Mouse (Mus musculus) embryonic facial prominence, embryonic 15.5 days (tissue): Measurements from ENCODE around the gene Zfpm1. TPM values are rescaled to one million over a fixed set of nuclear protein-coding genes. Genes with fewer than 3 reads are reported as not detected.

Source experiments
- ATAC-seq: fragments of 200-750 bp; cut with Nextera tagmentation; 2 replicates; pipeline ENCODE4 v1.8.0; 2017; ENCODE audit warnings: low read depth, moderate TSS enrichment; ENCODE audit not compliant: insufficient number of reproducible peaks, low FRiP score, low TSS enrichment
- H3K27ac ChIP-seq: fragments of 300-500 bp; sonication (generic); replicated peaks from 2 replicates; pipeline ENCODE4 v1.5.1; 2015; ENCODE audit warnings: mild to moderate bottlenecking, inconsistent platforms
- H3K27me3 ChIP-seq: fragments of 300-500 bp; sonication (generic); 2 replicates; pipeline ENCODE4 v1.6.1; 2015; ENCODE audit warnings: inconsistent platforms
- H3K36me3 ChIP-seq: fragments of 300-500 bp; sonication (generic); 2 replicates; pipeline ENCODE4 v1.6.1; 2015; ENCODE audit warnings: mild to moderate bottlenecking, inconsistent platforms
- H3K4me1 ChIP-seq: fragments of 300-500 bp; sonication (generic); 2 replicates; pipeline ENCODE4 v1.6.1; 2015; ENCODE audit warnings: inconsistent platforms
- H3K4me2 ChIP-seq: fragments of 300-500 bp; sonication (generic); replicated peaks from 2 replicates; pipeline ENCODE4 v1.6.1; 2015; ENCODE audit warnings: mild to moderate bottlenecking, inconsistent platforms
- H3K4me3 ChIP-seq: fragments of 300-500 bp; sonication (generic); replicated peaks from 2 replicates; pipeline ENCODE4 v1.5.1; 2015; ENCODE audit warnings: mild to moderate bottlenecking, inconsistent platforms
- H3K9ac ChIP-seq: fragments of 300-500 bp; sonication (generic); 2 replicates; pipeline ENCODE4 v1.6.1; 2015; ENCODE audit warnings: inconsistent platforms
- H3K9me3 ChIP-seq: fragments of 300-500 bp; sonication (generic); replicated peaks from 2 replicates; pipeline ENCODE4 v1.6.1; 2016; ENCODE audit warnings: inconsistent platforms
- WGBS: fragments of 180-500 bp; shearing (Covaris S2); methylation state at CpG from one replicate; pipeline ENCODE4 v1.1.7; 2015; 5-methylcytosine and 5-hydroxymethylcytosine counted together
- polyA plus RNA-seq: library from polyadenylated mRNA; unstranded; fragments of >200 nt; fragmentation: Nextera tagmentation; extraction: Ambion mirVana; gene quantifications from 2 replicates; pipeline ENCODE4 v1.2.1, GENCODE M21; 2015

Gene Zfpm1
- polyA plus RNA-seq, 1 experiment from 2014 or later = 1.6 TPM

GRCm38 (mm10) chr8:122368494-122368893, 86.6 kb downstream of the Zfpm1 start:
- Histone ChIP-seq H3K9ac (no peak overlapping the region), H3K4me2 (no peak overlapping the region), H3K27me3 (no peaks in the 10 kb centered on the region; the same call in 1 of the 2 replicates), H3K4me1 (0 out of 2 replicates have a peak, but pooled peaks cover 7% of the 10 kb centered on the region), H3K9me3 (no peaks in the 10 kb centered on the region), H3K27ac (no peak overlapping the region), H3K4me3 (no peak overlapping the region), H3K36me3 (no peaks in the 10 kb centered on the region)
- ATAC-seq = no peak
- 68% methylated on average over 10 of the region's 10 CpGs for WGBS

GRCm38 (mm10) chr8:122369665-122370064, 87.7 kb downstream of the Zfpm1 start:
- no peak overlapping the region for H3K4me2 ChIP-seq
- no peaks in the 10 kb centered on the region; the same call in 1 of the 2 replicates for H3K27me3 ChIP-seq
- no peak overlapping the region for H3K27ac ChIP-seq
- H3K36me3 ChIP-seq = no peaks in the 10 kb centered on the region
- no peak overlapping the region for H3K4me3 ChIP-seq
- WGBS = 10% methylated on average over 9 of the region's 9 CpGs
- H3K9ac ChIP-seq = no peak overlapping the region
- H3K4me1 ChIP-seq = 0 out of 2 replicates have a peak, but pooled peaks cover 7% of the 10 kb centered on the region
- no peaks in the 10 kb centered on the region for H3K9me3 ChIP-seq
- ATAC-seq = peak; percentile 54

- Histone ChIP-seq H3K9ac (no peak overlapping the region), H3K9me3 (no peaks in the 10 kb centered on the region), H3K36me3 (no peaks in the 10 kb centered on the region), H3K27ac (no peak overlapping the region), H3K4me2 (no peak overlapping the region), H3K4me1 (0 out of 2 replicates have a peak, but pooled peaks cover 19% of the 10 kb centered on the region), H3K27me3 (no peaks in the 10 kb centered on the region), H3K4me3 (no peak overlapping the region)
- 67% methylated on average over 6 of the region's 6 CpGs for WGBS
- ATAC-seq = no peak
Observed at GRCm38 (mm10) chr8:122371706-122372105, 89.8 kb downstream of the Zfpm1 start.

GRCm38 (mm10) chr8:122375320-122375719, 93.4 kb downstream of the Zfpm1 start:
- Histone ChIP-seq H3K4me3 (no peak overlapping the region), H3K9me3 (no peaks in the 10 kb centered on the region), H3K36me3 (peaks cover 20% of the 10 kb centered on the region), H3K27me3 (no peaks in the 10 kb centered on the region), H3K4me2 (peak overlapping the region; percentile 53), H3K27ac (no peak overlapping the region), H3K4me1 (peaks cover 26% of the 10 kb centered on the region), H3K9ac (no peak overlapping the region)
- 85% methylated on average over 7 of the region's 7 CpGs for WGBS
- ATAC-seq = no peak

DNA sequence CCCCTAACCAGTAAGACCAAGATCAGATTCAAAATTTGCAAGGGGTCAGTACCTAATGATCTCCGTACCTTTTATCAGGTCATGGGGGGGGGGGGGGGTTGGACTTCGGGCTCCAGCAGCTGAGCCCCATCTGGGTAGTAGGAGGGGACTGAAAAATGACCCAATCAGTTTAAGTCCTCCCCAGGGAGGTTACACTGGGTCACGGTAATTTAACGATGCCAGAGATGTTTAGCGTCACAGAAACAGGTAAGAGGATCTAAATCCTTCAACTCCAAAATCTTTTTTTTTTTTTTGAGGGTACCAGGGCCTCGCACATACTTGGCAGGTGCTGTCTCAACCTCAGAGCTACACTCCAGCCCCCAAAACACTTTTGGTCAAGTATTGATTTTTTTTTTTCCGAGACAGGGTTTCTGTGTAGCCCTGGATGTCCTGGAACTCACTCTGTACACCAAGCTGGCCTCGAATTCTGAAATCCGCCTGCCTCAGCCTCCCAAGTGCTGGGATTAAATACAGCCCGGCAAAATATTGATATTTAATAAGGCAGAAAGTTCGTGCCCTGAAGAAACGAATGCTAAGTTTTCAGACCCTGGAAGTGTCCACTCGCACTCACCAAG, 93.9 kb downstream of the Zfpm1 start:
- Histone ChIP-seq H3K9me3 (no peaks in the 10 kb centered on the region), H3K27ac (peak overlapping the region; percentile 6; the same call in 1 of the 2 replicates), H3K9ac (peak overlapping the region; percentile 18; the same call in 1 of the 2 replicates), H3K4me3 (peak overlapping the region; percentile 92), H3K27me3 (no peaks in the 10 kb centered on the region), H3K36me3 (peaks cover 24% of the 10 kb centered on the region), H3K4me2 (peak overlapping the region; percentile 53), H3K4me1 (peaks cover 26% of the 10 kb centered on the region)
- ATAC-seq = 0 out of 2 replicates have a peak, but pooled peaks have one; percentile 0
- WGBS = 24% methylated on average over 13 of the region's 13 CpGs

DNA sequence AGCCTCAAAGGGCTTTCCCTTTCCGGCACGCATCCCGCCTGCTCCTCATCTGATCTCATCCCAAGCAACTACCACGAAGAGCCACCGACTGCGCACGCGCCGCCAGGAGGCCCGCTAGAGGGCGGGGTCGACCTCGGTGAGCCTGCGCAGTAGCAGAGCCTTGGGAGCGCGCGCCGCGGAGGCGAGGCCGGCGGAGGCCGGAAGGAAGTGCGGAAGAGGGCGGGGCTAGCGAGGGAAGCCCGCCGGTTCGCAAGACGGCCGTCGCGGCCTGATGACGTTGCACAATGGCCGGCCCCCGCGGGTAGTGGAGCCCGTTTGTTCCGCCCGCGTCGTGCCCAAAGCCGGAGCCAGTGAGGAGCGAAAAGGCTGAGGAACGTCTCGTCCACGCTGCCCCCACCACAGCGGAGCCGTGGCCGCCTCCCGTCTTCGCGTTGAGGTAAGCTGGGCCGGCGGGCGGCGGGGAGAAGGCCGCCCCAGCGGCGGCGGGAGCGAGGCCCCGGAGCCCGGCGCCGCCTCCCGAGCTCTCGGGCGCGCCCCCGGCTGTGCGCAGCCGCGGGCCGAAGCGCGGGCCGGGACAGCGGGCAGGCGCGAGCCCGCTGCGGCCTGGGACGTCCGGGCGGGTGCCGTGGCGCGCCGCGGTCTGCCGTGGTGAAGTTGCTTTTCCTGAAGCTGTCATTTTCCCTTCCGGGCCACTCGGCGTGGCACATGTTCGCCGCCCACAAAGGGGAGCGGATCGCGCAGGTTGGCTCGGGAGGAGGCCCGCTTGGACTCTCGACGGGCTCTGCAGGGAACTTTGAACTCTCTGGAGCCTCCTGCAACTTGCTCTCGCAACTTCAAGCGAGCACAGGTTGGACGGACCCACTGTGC, 94.7 kb downstream of the Zfpm1 start, which contains the start of gene Zc3h18:
Zc3h18 (plus strand) TSS at position 245 of the 867 bp plus-strand sequence.
- peak within 1 kb of the TSS; percentile 79 for H3K4me2 ChIP-seq

DNA sequence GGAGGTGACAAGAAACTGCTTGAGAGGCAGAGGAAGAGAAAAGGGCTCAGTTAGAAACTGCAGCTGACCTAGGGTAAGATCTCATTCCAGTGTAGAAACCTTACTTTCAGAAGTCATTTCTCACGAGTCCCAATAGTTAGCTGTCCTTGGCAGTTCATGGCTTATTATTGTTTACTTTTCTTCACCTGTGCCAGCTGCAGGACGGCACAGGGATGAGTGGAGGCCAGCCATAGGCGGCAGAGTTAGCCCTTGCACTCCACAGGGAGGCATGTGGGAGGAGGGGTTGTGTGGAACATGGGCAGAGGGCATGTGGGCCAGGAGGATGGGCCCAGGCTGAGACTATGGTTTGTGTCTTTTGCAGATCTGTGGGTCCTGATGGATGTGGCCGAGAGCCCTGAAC, 101.1 kb downstream of the Zfpm1 start:
- no peak for ATAC-seq
- Histone ChIP-seq H3K9me3 (no peaks in the 10 kb centered on the region), H3K4me1 (peaks cover 7% of the 10 kb centered on the region), H3K9ac (no peak overlapping the region), H3K4me3 (no peak overlapping the region), H3K4me2 (no peak overlapping the region), H3K27me3 (no peaks in the 10 kb centered on the region), H3K27ac (no peak overlapping the region), H3K36me3 (peaks cover 75% of the 10 kb centered on the region)
- 89% methylated on average over 4 of the region's 4 CpGs for WGBS

More for the DNA sequence above, 94.7 kb downstream of the Zfpm1 start, which contains the start of gene Zc3h18:
- ATAC-seq = peak; percentile 94
- peak within 1 kb of the TSS; percentile 95 for H3K27ac ChIP-seq
- H3K9ac ChIP-seq = peak within 1 kb of the TSS; percentile 87
- H3K4me3 ChIP-seq = peak within 1 kb of the TSS; percentile 92
- H3K36me3 ChIP-seq = peaks cover 24% of the 10 kb centered on the region
- no peaks in the 10 kb centered on the region for H3K27me3 ChIP-seq
- H3K4me1 ChIP-seq = peaks cover 26% of the 10 kb centered on the region
- WGBS = under 1% methylated on average over 107 of the region's 107 CpGs
- H3K9me3 ChIP-seq = no peaks in the 10 kb centered on the region

Other genes starting within 250 kb of the Zfpm1 start
- 0.12 and 0.20 TPM in 2 replicates for gene Trhr2, start 78.6 kb downstream of the Zfpm1 start, polyA plus RNA-seq
- gene Zc3h18, start 94.5 kb downstream of the Zfpm1 start, polyA plus RNA-seq = 48.2 and 49.7 TPM in 2 replicates
- 0.41 TPM in 1 of 2 replicates, not detected in the other for gene Il17c, start 139.9 kb downstream of the Zfpm1 start, polyA plus RNA-seq
- gene Cyba, start 150.8 kb downstream of the Zfpm1 start, polyA plus RNA-seq = 173 and 186 TPM in 2 replicates
- gene Mvd, start 161.3 kb downstream of the Zfpm1 start, polyA plus RNA-seq = 31.9 and 33.8 TPM in 2 replicates
- gene Snai3, start 178.6 kb downstream of the Zfpm1 start, polyA plus RNA-seq = 1.3 and 1.4 TPM in 2 replicates
- gene Rnf166, start 193.9 kb downstream of the Zfpm1 start, polyA plus RNA-seq = 53.2 and 54.6 TPM in 2 replicates
- gene Ctu2, start 194.0 kb downstream of the Zfpm1 start, polyA plus RNA-seq = 46.4 and 49.7 TPM in 2 replicates